Mouse (Mus musculus) erythroblast, embryonic 14.5 days (primary cell): ENCODE measurements around the gene Myl4. TPM values are rescaled to one million over a fixed set of nuclear protein-coding genes. Genes with fewer than 3 reads are reported as not detected.

ENCODE experiments used
- H3K27me3 ChIP-seq: 2 replicates; pipeline ENCODE4 v1.6.1; 2012; ENCODE audit warnings: inconsistent platforms; ENCODE audit not compliant: control insufficient read depth
- H3K36me3 ChIP-seq: 2 replicates; pipeline ENCODE4 v1.6.1; 2012; ENCODE audit warnings: mild to moderate bottlenecking, inconsistent platforms; ENCODE audit not compliant: control insufficient read depth
- H3K4me1 ChIP-seq: 2 replicates; pipeline ENCODE4 v1.6.1; 2012; ENCODE audit warnings: inconsistent platforms; ENCODE audit not compliant: control insufficient read depth
- H3K4me3 ChIP-seq: replicated peaks from 2 replicates; pipeline ENCODE3; 2012; ENCODE audit warnings: moderate library complexity, mild to moderate bottlenecking, inconsistent platforms
- H3K9me3 ChIP-seq: 2 replicates; pipeline ENCODE4 v1.6.1; 2012; ENCODE audit warnings: low read length, inconsistent platforms, mixed read lengths; ENCODE audit not compliant: control insufficient read depth
- GATA1 ChIP-seq: IDR thresholded peaks from 2 replicates; pipeline ENCODE4 v1.6.1; 2012; ENCODE audit warnings: low read length, inconsistent platforms, mixed read lengths
- TAL1 ChIP-seq: IDR thresholded peaks from 3 replicates; pipeline ENCODE4 v1.6.1; 2012; ENCODE audit warnings: low read length, inconsistent platforms, mixed read lengths
- polyA plus RNA-seq: library from polyadenylated mRNA; stranded (reverse); fragments of >175 nt; gene quantifications from 2 replicates; pipeline ENCODE4 v1.2.3, GENCODE M21; 2012

The Myl4 gene
- polyA plus RNA-seq, 1 experiment = 0.07 TPM

- Histone ChIP-seq H3K4me3 (no peak overlapping the region), H3K36me3 (no peaks in the 10 kb centered on the region), H3K4me1 (no peaks in the 10 kb centered on the region), H3K9me3 (no peaks in the 10 kb centered on the region), H3K27me3 (no peaks in the 10 kb centered on the region)
- TF ChIP-seq GATA1 (no peak), TAL1 (no peak)
These were observed 86.5 kb downstream of the Myl4 start for GRCm38 (mm10) chr11:104637010-104637409.

GRCm38 (mm10) chr11:104638006-104638405, 87.5 kb downstream of the Myl4 start:
- no peaks in the 10 kb centered on the region for H3K36me3 ChIP-seq
- TF ChIP-seq GATA1 = no peak
- TF ChIP-seq TAL1 = no peak
- H3K4me1 ChIP-seq = no peaks in the 10 kb centered on the region
- no peaks in the 10 kb centered on the region for H3K9me3 ChIP-seq
- no peaks in the 10 kb centered on the region for H3K27me3 ChIP-seq
- H3K4me3 ChIP-seq = no peak overlapping the region

- H3K4me3 ChIP-seq = no peak overlapping the region
- H3K4me1 ChIP-seq = no peaks in the 10 kb centered on the region
- H3K36me3 ChIP-seq = no peaks in the 10 kb centered on the region
- no peaks in the 10 kb centered on the region for H3K27me3 ChIP-seq
- no peak for TF ChIP-seq GATA1
- TF ChIP-seq TAL1 = no peak
- no peaks in the 10 kb centered on the region for H3K9me3 ChIP-seq
These were observed 88.4 kb downstream of the Myl4 start for GRCm38 (mm10) chr11:104638906-104639305.

- Histone ChIP-seq H3K27me3 (no peaks in the 10 kb centered on the region), H3K36me3 (no peaks in the 10 kb centered on the region), H3K9me3 (no peaks in the 10 kb centered on the region), H3K4me3 (no peak overlapping the region), H3K4me1 (no peaks in the 10 kb centered on the region)
- no peak for TF ChIP-seq GATA1
- TF ChIP-seq TAL1 = no peak
These were observed 89.2 kb downstream of the Myl4 start for GRCm38 (mm10) chr11:104639634-104640033.

- no peak overlapping the region for H3K4me3 ChIP-seq
- H3K36me3 ChIP-seq = no peaks in the 10 kb centered on the region
- no peaks in the 10 kb centered on the region for H3K4me1 ChIP-seq
- TF ChIP-seq TAL1 (no peak), GATA1 (no peak)
- H3K27me3 ChIP-seq = no peaks in the 10 kb centered on the region
- H3K9me3 ChIP-seq = no peaks in the 10 kb centered on the region
These were observed 90.4 kb downstream of the Myl4 start for GRCm38 (mm10) chr11:104640894-104641293.

- no peaks in the 10 kb centered on the region for H3K27me3 ChIP-seq
- no peak for TF ChIP-seq TAL1
- TF ChIP-seq GATA1 = no peak
- H3K4me3 ChIP-seq = no peak overlapping the region
These were observed 92.8 kb downstream of the Myl4 start for GRCm38 (mm10) chr11:104643236-104643635.

More at GRCm38 (mm10) chr11:104643236-104643635, 92.8 kb downstream of the Myl4 start:
- H3K36me3 ChIP-seq = no peaks in the 10 kb centered on the region
- no peaks in the 10 kb centered on the region; the same call in 1 of the 2 replicates for H3K4me1 ChIP-seq
- H3K9me3 ChIP-seq = no peaks in the 10 kb centered on the region

Other genes with a start within 250 kb of the Myl4 start
- 7.5 and 8.5 TPM in 2 replicates for gene Kansl1, start 81.8 kb upstream of the Myl4 start, polyA plus RNA-seq
- 0.48 and 0.69 TPM in 2 replicates for gene Cdc27, start within 50 bp of the Myl4 start, polyA plus RNA-seq
- gene Itgb3, start 57.3 kb downstream of the Myl4 start, polyA plus RNA-seq = 0.02 and 0.03 TPM in 2 replicates
- not detected in 2 replicates for gene Gm11639, start 135.0 kb downstream of the Myl4 start, polyA plus RNA-seq